Comparison of ENCODE assay signal across 16 mouse cellular contexts in the genomic region with DNA sequence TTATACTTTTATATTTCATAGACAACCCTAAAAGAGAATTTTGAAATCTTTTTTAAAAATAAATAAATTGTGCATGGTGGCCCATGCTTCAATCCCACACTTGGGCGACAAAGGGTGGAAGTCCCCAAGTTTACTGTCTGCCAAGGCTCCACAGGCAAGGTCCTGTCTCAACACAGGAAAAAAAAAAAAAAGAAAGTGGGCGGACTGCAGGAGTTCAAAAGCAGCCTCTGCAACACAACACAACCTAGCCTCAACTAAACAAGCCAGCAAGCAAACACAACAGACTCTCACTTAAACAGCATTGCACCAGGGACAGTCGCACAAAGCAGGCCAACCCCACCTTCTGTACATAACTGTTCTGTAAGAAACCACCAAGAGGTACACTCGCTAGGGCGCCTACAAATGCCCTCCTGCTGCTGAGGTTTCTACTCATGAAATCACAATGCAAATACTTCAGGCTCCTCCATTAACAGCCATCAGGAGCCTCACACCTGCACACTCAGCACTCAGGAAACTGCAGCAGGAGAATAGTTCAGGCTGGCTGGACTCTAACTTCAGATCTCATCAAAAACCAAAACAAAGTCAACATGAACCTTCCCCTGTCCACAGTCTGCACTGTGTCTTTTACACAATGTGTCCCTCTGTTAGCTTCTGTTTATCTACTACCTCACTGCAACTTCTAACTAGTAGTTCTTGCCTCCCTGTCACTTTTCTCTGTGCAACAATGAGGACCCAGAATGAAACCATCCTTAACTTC. TPM values are rescaled to one million over a fixed set of nuclear protein-coding genes. Genes with fewer than 3 reads are reported as not detected.
A peak's percentile ranks its signal among the peaks of the same experiment; 100 is the strongest.
DNase-seq lines count a peak whose midpoint lies in the region; ATAC-seq and TF ChIP-seq lines count a peak whose summit lies in the region.
"Had no signal": no experiment of that assay in that cellular context is flagged by ENCODE, and none has a peak within 500 bp of the region (broad histone marks: within the 10 kb centered on the region; RNA-seq: fewer than 3 reads in every experiment).

No protein-coding gene starts in this region.

- H3K9ac ChIP-seq in liver, embryonic 12.5 days: no peak overlapping the region
- H3K9ac ChIP-seq: embryonic facial prominence, embryonic 12.5 days; heart, embryonic 12.5 days; intestine, embryonic 15.5 days; limb, embryonic 15.5 days had no signal

- 56% methylated on average over 5 of the region's 5 CpGs for WGBS in thymus, adult 2 months
- 73% methylated on average over 5 of the region's 5 CpGs for WGBS in liver, embryonic 12.5 days (ENCODE audit: insufficient replicate concordance)

- peaks cover 5% of the 10 kb centered on the region for H3K4me1 ChIP-seq in thymus, adult 2 months (replicated peaks; ENCODE audit: control insufficient read depth, insufficient read depth, low read length)
- peaks cover 44% of the 10 kb centered on the region for H3K4me1 ChIP-seq in liver, embryonic 12.5 days

- H3K27me3 ChIP-seq in thymus, adult 2 months (ENCODE audit: control insufficient read depth, insufficient read depth, low read length): no peaks in the 10 kb centered on the region
- no peaks in the 10 kb centered on the region for H3K27me3 ChIP-seq in liver, embryonic 12.5 days (replicated peaks)
- H3K27me3 ChIP-seq: embryonic facial prominence, embryonic 12.5 days; heart, embryonic 12.5 days; intestine, embryonic 15.5 days; limb, embryonic 15.5 days had no signal

- TF ChIP-seq CTCF in thymus, adult 2 months (IDR thresholded peaks at IDR 0.05; ENCODE audit: borderline replicate concordance, control insufficient read depth, extremely low read depth, insufficient read depth, low read length, poor library complexity): no peak

- no peak for ATAC-seq in liver, embryonic 12.5 days
- ATAC-seq: intestine, embryonic 15.5 days had no signal

- H3K9me3 ChIP-seq in liver, embryonic 12.5 days (replicated peaks): no peaks in the 10 kb centered on the region
- H3K9me3 ChIP-seq: embryonic facial prominence, embryonic 12.5 days; heart, embryonic 12.5 days; intestine, embryonic 15.5 days; limb, embryonic 15.5 days had no signal

- H3K4me3 ChIP-seq in thymus, adult 2 months (ENCODE audit: control insufficient read depth, insufficient read depth, low read length): no peak overlapping the region
- no peak overlapping the region for H3K4me3 ChIP-seq in liver, embryonic 12.5 days
- H3K4me3 ChIP-seq: embryonic facial prominence, embryonic 12.5 days; heart, embryonic 12.5 days; hindbrain, embryonic 10.5 days; intestine, embryonic 15.5 days; left cerebral cortex, adult 2 months; limb, embryonic 15.5 days had no signal

- no peaks in the 10 kb centered on the region for H3K36me3 ChIP-seq in thymus, adult 2 months (ENCODE audit: control insufficient read depth, insufficient read depth, low read length)
- no peaks in the 10 kb centered on the region for H3K36me3 ChIP-seq in liver, embryonic 12.5 days
- H3K36me3 ChIP-seq: embryonic facial prominence, embryonic 12.5 days; heart, embryonic 12.5 days; intestine, embryonic 15.5 days; limb, embryonic 15.5 days had no signal

- TF ChIP-seq POLR2A in thymus, adult 2 months (IDR thresholded peaks at IDR 0.05; ENCODE audit: control insufficient read depth, extremely low read depth, insufficient read depth, low read length, poor library complexity): no peak

- peak overlapping the region; percentile 40 for H3K27ac ChIP-seq in thymus, adult 2 months (ENCODE audit: control insufficient read depth, insufficient read depth, low read length)
- peak overlapping the region; percentile 36; the same call in 1 of the 2 replicates for H3K27ac ChIP-seq in liver, embryonic 12.5 days
- H3K27ac ChIP-seq: embryonic facial prominence, embryonic 12.5 days; hindbrain, embryonic 10.5 days; intestine, embryonic 15.5 days; left cerebral cortex, adult 2 months; limb, embryonic 15.5 days had no signal

- H3K4me2 ChIP-seq in liver, embryonic 12.5 days: peak overlapping the region; percentile 25; the same call in 1 of the 2 replicates
- H3K4me2 ChIP-seq: embryonic facial prominence, embryonic 12.5 days; heart, embryonic 12.5 days; intestine, embryonic 15.5 days; limb, embryonic 15.5 days had no signal

- DNase-seq in thymus, adult 2 months: no peak
- DNase-seq in thymus, postnatal 14 days: no peak
- DNase-seq in lung, postnatal 14 days: peak; percentile 20
- no peak for DNase-seq in urinary bladder, postnatal 14 days (ENCODE audit: low spot score)
- DNase-seq in gastrocnemius, adult 18-20 months (ENCODE audit: low spot score): no peak
- DNase-seq in right cerebral cortex, adult 2 months (ENCODE audit: low spot score in 2 of 2): no peak
- DNase-seq: cerebellum, adult 9-11 months had no signal

RNA-seq across cellular contexts. Expression of a gene that starts 4.3 kb away (rescaled TPM):
- polyA plus RNA-seq in thymus, adult 2 months (2012; rRNA removed): 13.3 and 16.4 TPM in 2 replicates
- 2.1 and 2.3 TPM in 2 replicates for polyA plus RNA-seq in liver, embryonic 12.5 days (2016; fragmentation: Nextera tagmentation; extraction: Ambion mirVana)
- total RNA-seq in gastrocnemius, adult 18-20 months (2021): 1 to 10 TPM; 4.6 to 7.1 TPM

RNA-seq across cellular contexts. Expression of a gene that starts 30.0 kb away (rescaled TPM):
- polyA plus RNA-seq in thymus, adult 2 months (2012; rRNA removed): 0.05 TPM in 1 of 2 replicates, not detected in the other
- 0.11 and 0.30 TPM in 2 replicates for polyA plus RNA-seq in liver, embryonic 12.5 days (2016; fragmentation: Nextera tagmentation; extraction: Ambion mirVana)
- 1 to 10 TPM; 1.4 to 1.7 TPM for total RNA-seq in gastrocnemius, adult 18-20 months (2021)
- total RNA-seq: monocyte, adult 5-6 weeks; neutrophil, adult 5-6 weeks had no signal
